Mouse (Mus musculus): ENCODE results near the gene Cnnm3.
A peak's percentile ranks its signal among the peaks of the same experiment; 100 is the strongest.

DNA sequence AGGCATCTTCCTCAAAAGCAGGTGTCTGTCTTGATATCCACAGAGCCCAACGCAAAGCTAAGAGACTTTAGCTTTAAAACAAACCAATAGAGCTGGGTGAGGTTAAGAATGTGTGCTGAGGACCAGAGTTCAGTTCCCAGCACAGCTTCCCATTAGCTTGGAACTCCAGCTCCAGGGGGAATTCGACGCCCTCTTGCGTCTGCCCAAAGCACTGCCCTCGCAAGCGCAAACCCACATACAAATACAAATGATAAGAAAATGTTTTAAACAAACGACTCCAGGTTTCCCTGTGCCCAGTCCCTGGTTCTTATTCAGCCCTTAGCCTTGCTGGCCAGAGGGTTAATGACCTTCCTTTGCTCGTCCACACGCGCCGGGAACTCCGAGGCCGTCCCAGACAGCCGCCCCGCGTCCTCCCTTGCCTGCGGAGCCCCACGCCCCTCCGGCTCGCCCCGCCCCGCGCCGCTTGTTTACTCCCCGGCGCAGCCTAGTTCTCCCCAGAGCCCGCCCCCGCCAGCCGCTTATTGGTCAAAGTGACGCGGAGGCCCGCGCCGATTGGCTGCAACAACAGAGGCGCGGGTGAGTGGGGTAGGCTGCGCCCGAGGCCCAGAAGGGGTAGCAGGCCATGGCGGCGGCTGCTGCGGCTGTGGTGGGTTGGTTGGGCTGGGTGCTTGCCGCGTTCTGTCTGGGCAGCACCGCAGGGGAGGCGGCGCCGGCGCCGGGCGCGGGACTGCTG lies at the start of gene Cnnm3:
- TF ChIP-seq TAL1 (IDR thresholded peaks at IDR 0.05; ENCODE audit: low read length) (no peak), POLR2A (IDR thresholded peaks at IDR 0.05; ENCODE audit: control insufficient read depth in 1 of 2, insufficient read depth in 1 of 2, low read depth in 1 of 2, low read length in 2 of 2, poor library complexity in 1 of 2) (peak; percentile 70 to 87; a peak in 3 of 4 replicates), CTCF (IDR thresholded peaks at IDR 0.05 in 2 of 3, conservative IDR thresholded peaks at IDR 0.05 in 1 of 3; ENCODE audit: control insufficient read depth in 1 of 3, insufficient read depth in 1 of 3, low read depth in 2 of 3, low read length in 3 of 3, poor library complexity in 1 of 3, severe bottlenecking in 1 of 3) (peak; percentile 69 to 76 (median 71)), ZC3H11A (IDR thresholded peaks at IDR 0.05; ENCODE audit: low read depth, low read length) (no peak; the same call in 1 of the 2 replicates), ELF1 (IDR thresholded peaks at IDR 0.05; ENCODE audit: low read depth, low read length) (peak; percentile 51; the same call in 1 of the 2 replicates), NRF1 (IDR thresholded peaks at IDR 0.05; ENCODE audit: insufficient read depth, low read depth, low read length, poor library complexity, severe bottlenecking) (peak; percentile 47; the same call in 1 of the 2 replicates), ZMIZ1 (IDR thresholded peaks at IDR 0.05; ENCODE audit: low read depth, low read length) (no peak), MYC (IDR thresholded peaks at IDR 0.05; ENCODE audit: low read depth, low read length) (0 out of 2 replicates have a peak, but pooled peaks have one; percentile 17), TCF12 (IDR thresholded peaks at IDR 0.05; ENCODE audit: low read depth, low read length) (peak; percentile 52)

All from MEL (cell line).